Mouse (Mus musculus) MEL (cell line): ENCODE measurements around the gene Adamts7.

Experiments
- CHD1 ChIP-seq: IDR thresholded peaks from 2 replicates; pipeline ENCODE4 v1.6.1; 2012; ENCODE audit warnings: low read depth, mild to moderate bottlenecking, inconsistent platforms, low read length, improper control_type of control experiment
- CTCF ChIP-seq, 3 experiments: IDR thresholded peaks in 2 of 3; conservative IDR thresholded peaks in 1 of 3; 2 replicates each; pipeline ENCODE4 v1.5.1; 2011 to 2012; ENCODE audit warnings: low read length in 3 of 3, low read depth in 2 of 3, mild to moderate bottlenecking in 2 of 3, improper control_type of control experiment in 1 of 3, inconsistent platforms in 1 of 3, mixed read lengths in 1 of 3, moderate library complexity in 1 of 3; ENCODE audit not compliant: control insufficient read depth in 1 of 3, insufficient read depth in 1 of 3, poor library complexity in 1 of 3, severe bottlenecking in 1 of 3
- E2F4 ChIP-seq: IDR thresholded peaks from 2 replicates; pipeline ENCODE4 v1.6.1; 2011; ENCODE audit warnings: low read depth, low read length, improper control_type of control experiment, borderline replicate concordance
- GATA1 ChIP-seq: IDR thresholded peaks from 2 replicates; pipeline ENCODE4 v1.6.1; 2011; ENCODE audit warnings: low read depth, low read length, improper control_type of control experiment
- HCFC1 ChIP-seq: IDR thresholded peaks from 2 replicates; pipeline ENCODE4 v1.6.1; 2012; ENCODE audit warnings: low read depth, mild to moderate bottlenecking, inconsistent platforms, low read length, improper control_type of control experiment, moderate library complexity
- JUND ChIP-seq: IDR thresholded peaks from 2 replicates; pipeline ENCODE4 v1.6.1; 2011; ENCODE audit warnings: low read depth, mild to moderate bottlenecking, improper control_type of control experiment, low read length
- MAX ChIP-seq: IDR thresholded peaks from 2 replicates; pipeline ENCODE4 v1.6.1; 2011; ENCODE audit warnings: low read length, improper control_type of control experiment
- POLR2A ChIP-seq, 2 experiments: IDR thresholded peaks; 2 replicates each; pipeline ENCODE4 v1.6.1; 2011 to 2012; ENCODE audit warnings: low read length in 2 of 2, mild to moderate bottlenecking in 2 of 2, control low read depth in 1 of 2, improper control_type of control experiment in 1 of 2, low read depth in 1 of 2, moderate library complexity in 1 of 2; ENCODE audit not compliant: control insufficient read depth in 1 of 2, insufficient read depth in 1 of 2, poor library complexity in 1 of 2
- RCOR1 ChIP-seq: IDR thresholded peaks from 2 replicates; pipeline ENCODE4 v1.6.1; 2012; ENCODE audit warnings: low read depth, mild to moderate bottlenecking, inconsistent platforms, low read length, improper control_type of control experiment
- SMC3 ChIP-seq: IDR thresholded peaks from 2 replicates; pipeline ENCODE4 v1.6.1; 2011; ENCODE audit warnings: low read depth, low read length, improper control_type of control experiment
- TBP ChIP-seq: IDR thresholded peaks from 2 replicates; pipeline ENCODE4 v1.8.0; 2011; ENCODE audit warnings: low read depth, low read length, improper control_type of control experiment
- TCF12 ChIP-seq: IDR thresholded peaks from 2 replicates; pipeline ENCODE4 v1.6.1; 2014; ENCODE audit warnings: low read depth, mild to moderate bottlenecking, inconsistent platforms, low read length, improper control_type of control experiment, moderate library complexity
- USF2 ChIP-seq, 2 experiments: IDR thresholded peaks; 2 replicates each; pipeline ENCODE4 v1.6.1; 2011 to 2012; ENCODE audit warnings: improper control_type of control experiment in 2 of 2, low read length in 2 of 2, borderline replicate concordance in 1 of 2, inconsistent platforms in 1 of 2, low read depth in 1 of 2, mild to moderate bottlenecking in 1 of 2; ENCODE audit not compliant: insufficient read depth in 1 of 2
- ZMIZ1 ChIP-seq: IDR thresholded peaks from 2 replicates; pipeline ENCODE4 v1.6.1; 2012; ENCODE audit warnings: low read depth, mild to moderate bottlenecking, inconsistent platforms, low read length, improper control_type of control experiment, moderate library complexity

DNA sequence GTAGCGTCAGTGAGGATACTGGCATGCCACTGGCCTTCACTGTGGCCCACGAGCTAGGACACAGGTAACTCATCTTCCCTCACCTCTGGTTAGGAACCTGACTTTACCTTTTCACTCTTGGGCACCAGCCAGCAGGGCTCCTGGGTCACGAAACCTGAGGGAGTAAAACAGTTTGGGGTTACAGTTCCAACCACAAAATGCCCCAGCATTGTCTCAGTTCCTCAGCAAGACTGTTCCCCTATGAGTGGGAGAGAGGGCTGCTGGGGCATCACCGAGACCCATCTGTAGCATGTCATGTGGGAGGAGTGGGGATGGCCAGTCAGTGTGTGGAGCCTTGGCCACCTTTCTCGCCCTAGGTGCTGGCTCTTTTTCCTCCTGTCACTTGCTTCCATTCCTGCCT is 16.5 kb downstream of the Adamts7 start:
- no peak for TF ChIP-seq POLR2A (IDR thresholded peaks at IDR 0.05; ENCODE audit: control insufficient read depth in 1 of 2, insufficient read depth in 1 of 2, low read depth in 1 of 2, low read length in 2 of 2, poor library complexity in 1 of 2)
- TF ChIP-seq ZMIZ1 = no peak
- no peak for TF ChIP-seq HCFC1
- TF ChIP-seq CTCF (IDR thresholded peaks at IDR 0.05 in 2 of 3, conservative IDR thresholded peaks at IDR 0.05 in 1 of 3; ENCODE audit: control insufficient read depth in 1 of 3, insufficient read depth in 1 of 3, low read depth in 2 of 3, low read length in 3 of 3, poor library complexity in 1 of 3, severe bottlenecking in 1 of 3) = no peak
- TF ChIP-seq CHD1 = no peak
- no peak for TF ChIP-seq E2F4
- TF ChIP-seq SMC3 = no peak
- no peak for TF ChIP-seq GATA1
- no peak for TF ChIP-seq TBP
- no peak for TF ChIP-seq MAX
- no peak for TF ChIP-seq TCF12
- TF ChIP-seq USF2 (IDR thresholded peaks at IDR 0.05; ENCODE audit: borderline replicate concordance in 1 of 2, insufficient read depth in 1 of 2, low read depth in 1 of 2, low read length in 2 of 2) = no peak
- no peak for TF ChIP-seq JUND
- TF ChIP-seq RCOR1 = no peak
